Mouse (Mus musculus): ENCODE measurements at regions not wholly inside any gene's neighbourhood (a gene's known extent, or its start where the extent isn't known, plus 50 kb on each side); places are given as distances from the start of the nearest gene placed in this dataset.

DNA sequence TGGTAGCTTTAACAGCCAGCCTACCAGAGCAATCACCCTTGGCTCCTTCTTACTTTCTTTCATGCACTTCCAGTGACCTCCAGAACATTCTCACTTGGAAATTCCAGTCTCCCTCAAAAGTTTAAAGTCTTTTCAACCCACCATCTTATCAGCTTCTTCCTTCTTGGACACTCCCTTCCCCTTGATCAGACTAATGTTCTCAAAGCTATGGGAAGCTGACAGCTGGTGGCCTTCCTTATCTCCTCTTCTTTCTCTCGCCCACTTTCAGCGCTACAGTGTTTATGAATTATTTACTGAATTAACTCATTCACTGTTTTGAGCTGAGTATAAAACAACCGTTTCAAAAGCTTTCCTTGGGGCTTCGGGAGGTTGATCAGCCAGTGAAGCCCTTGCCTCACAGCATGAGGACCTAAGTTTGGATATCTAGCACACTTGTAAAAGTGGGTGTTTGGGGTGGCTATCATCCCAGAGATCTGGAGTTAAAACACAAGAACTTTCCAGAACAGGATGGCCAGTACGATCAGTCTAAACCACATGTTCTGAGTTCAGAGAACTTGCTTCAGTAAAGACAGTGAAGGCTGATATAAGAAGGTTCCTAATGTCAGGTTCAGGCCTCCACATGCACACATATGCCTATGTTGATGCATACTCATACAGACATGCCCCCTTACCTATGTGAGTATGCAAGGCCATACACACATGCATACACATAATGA is 59.7 kb upstream of the Ikzf2 start:
- Histone ChIP-seq H3K4me1 (replicated peaks) (peaks cover 14% of the 10 kb centered on the region), H3K27me3 (no peaks in the 10 kb centered on the region), H3K4me2 (peak overlapping the region; percentile 32), H3K9me3 (replicated peaks) (no peaks in the 10 kb centered on the region), H3K9ac (no peak overlapping the region), H3K36me3 (replicated peaks) (no peaks in the 10 kb centered on the region), H3K27ac (replicated peaks) (no peak overlapping the region), H3K4me3 (replicated peaks) (no peak overlapping the region)
- WGBS (ENCODE audit: insufficient replicate concordance): 25% methylated on average over 5 of the region's 5 CpGs
- ATAC-seq (ENCODE audit: insufficient read depth): peak; percentile 81

DNA sequence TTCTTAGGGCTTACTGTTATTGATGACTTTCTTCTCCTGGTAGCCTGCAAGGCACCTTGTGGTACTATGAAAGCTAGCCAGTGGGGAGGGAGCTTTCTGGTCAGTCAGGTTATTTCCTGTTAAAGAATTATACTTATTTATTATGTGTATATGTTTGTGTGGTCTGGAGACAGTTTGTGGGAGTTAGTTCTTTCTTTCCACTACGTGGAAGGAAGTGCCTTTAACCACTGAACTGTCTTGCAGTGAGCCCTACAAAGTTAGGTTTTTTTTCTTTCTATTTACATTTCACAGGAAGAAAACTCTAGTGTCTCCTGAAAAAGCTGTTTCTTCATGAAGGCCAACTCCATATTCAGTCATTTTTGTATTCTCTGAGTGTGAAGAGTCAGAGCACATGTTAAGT is 65.7 kb upstream of the Ikzf2 start:
- Histone ChIP-seq H3K9me3 (replicated peaks) (no peaks in the 10 kb centered on the region), H3K27ac (replicated peaks) (no peak overlapping the region), H3K9ac (no peak overlapping the region), H3K4me3 (replicated peaks) (no peak overlapping the region), H3K27me3 (no peaks in the 10 kb centered on the region), H3K36me3 (replicated peaks) (no peaks in the 10 kb centered on the region), H3K4me2 (no peak overlapping the region), H3K4me1 (replicated peaks) (no peaks in the 10 kb centered on the region)
- WGBS (ENCODE audit: insufficient replicate concordance): 11% methylated on average over 1 of the region's 1 CpGs
- ATAC-seq (ENCODE audit: insufficient read depth): no peak

DNA sequence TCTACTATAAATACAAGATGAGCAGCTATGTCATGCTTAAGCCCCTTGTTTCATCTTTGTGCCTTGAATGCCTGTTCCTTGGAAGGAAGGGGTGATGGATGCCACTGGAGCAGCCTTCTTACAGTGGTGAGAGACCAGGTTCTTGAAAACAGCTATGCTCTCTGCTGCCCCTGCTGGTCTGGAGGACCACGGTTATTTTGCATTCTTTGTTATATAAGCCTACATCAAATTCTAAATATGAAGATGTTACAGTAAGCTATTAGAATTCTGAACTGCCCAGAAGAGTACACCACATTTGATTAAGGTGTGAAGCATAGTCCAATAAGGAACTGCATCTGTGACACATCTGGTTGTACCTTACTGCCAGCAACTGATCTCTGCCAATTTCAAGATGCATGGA is 69.1 kb upstream of the Spag16 start:
- Histone ChIP-seq H3K4me3 (replicated peaks) (no peak overlapping the region), H3K4me1 (replicated peaks) (no peaks in the 10 kb centered on the region), H3K9me3 (replicated peaks) (no peaks in the 10 kb centered on the region), H3K27me3 (no peaks in the 10 kb centered on the region), H3K36me3 (replicated peaks) (no peaks in the 10 kb centered on the region), H3K27ac (replicated peaks) (no peak overlapping the region), H3K4me2 (no peak overlapping the region), H3K9ac (no peak overlapping the region)
- 73% methylated on average over 1 of the region's 1 CpGs for WGBS (ENCODE audit: insufficient replicate concordance)
- no peak for ATAC-seq (ENCODE audit: insufficient read depth)

DNA sequence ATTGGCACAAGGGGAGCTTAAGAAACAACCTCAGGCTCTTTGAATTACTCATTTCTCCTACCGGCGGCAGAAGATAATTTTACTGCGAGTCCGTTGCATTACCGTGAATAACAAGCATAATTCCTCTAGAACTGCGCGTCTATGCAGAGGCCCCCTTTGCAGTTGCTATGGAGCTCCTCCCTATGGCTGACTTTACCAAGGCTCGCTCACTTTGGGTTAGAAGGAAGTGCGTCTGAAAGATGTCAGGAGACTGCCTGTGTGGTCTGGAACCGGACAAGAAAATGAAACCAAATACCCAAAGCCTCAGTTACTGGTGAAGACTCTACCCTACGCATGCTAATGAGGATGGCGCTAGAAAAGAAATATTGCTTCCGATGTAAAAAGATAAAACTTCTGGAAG is 67.2 kb upstream of the Spag16 start:
- H3K9me3 ChIP-seq (replicated peaks): no peaks in the 10 kb centered on the region
- H3K9ac ChIP-seq: no peak overlapping the region
- peak overlapping the region; percentile 25 for H3K4me3 ChIP-seq (replicated peaks)
- no peaks in the 10 kb centered on the region for H3K36me3 ChIP-seq (replicated peaks)
- peak overlapping the region; percentile 44 for H3K4me2 ChIP-seq
- H3K27ac ChIP-seq (replicated peaks): no peak overlapping the region
- no peaks in the 10 kb centered on the region for H3K4me1 ChIP-seq (replicated peaks)
- H3K27me3 ChIP-seq: no peaks in the 10 kb centered on the region
- no peak for ATAC-seq (ENCODE audit: insufficient read depth)
- 34% methylated on average over 13 of the region's 13 CpGs for WGBS (ENCODE audit: insufficient replicate concordance)

DNA sequence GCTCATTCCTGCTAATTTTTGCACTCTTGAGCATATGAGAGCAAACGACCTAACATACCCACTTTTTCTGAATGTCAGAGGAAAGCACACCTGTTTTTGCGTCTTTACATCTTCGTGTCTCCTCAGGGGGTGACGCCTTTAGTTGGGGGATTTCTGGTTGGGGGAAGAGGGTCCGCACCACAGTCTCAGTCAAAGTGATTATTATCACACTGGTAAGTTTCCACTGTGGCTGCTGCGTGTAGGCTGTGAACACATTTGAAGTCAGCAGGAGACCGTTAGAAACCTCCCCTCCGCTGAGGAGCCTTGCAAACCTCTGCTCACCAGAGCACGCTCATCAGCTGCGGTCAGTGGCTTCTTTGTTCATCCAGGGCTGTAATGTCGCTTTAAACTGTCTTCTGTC is 58.1 kb upstream of the Spag16 start:
- H3K36me3 ChIP-seq (replicated peaks): no peaks in the 10 kb centered on the region
- H3K27me3 ChIP-seq: no peaks in the 10 kb centered on the region
- no peaks in the 10 kb centered on the region for H3K9me3 ChIP-seq (replicated peaks)
- WGBS (ENCODE audit: insufficient replicate concordance): 63% methylated on average over 11 of the region's 11 CpGs
- H3K27ac ChIP-seq (replicated peaks): no peak overlapping the region
- ATAC-seq (ENCODE audit: insufficient read depth): no peak
- H3K4me1 ChIP-seq (replicated peaks): no peaks in the 10 kb centered on the region
- no peak overlapping the region for H3K4me3 ChIP-seq (replicated peaks)
- H3K9ac ChIP-seq: no peak overlapping the region
- no peak overlapping the region for H3K4me2 ChIP-seq

DNA sequence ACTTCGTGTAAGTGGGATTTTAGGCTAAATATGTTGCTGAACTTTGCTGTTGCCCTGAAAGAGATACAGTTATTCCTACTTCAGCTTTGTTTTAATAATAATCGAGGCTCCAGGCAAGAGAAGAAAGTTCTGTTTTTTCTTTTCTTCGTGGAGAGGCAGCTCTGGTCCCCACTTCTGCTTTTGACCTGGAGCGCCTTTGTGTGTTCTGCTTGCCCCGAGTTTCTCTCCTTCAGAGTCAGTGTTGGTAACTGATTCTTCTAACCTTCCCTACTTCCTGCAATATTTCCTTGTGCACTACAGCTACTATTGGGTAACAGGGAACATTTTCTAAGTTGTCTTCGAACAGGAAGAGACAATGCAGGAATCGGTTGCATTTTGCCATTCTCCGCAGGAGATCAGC is 56.6 kb upstream of the Spag16 start:
- ATAC-seq (ENCODE audit: insufficient read depth): no peak
- H3K4me3 ChIP-seq (replicated peaks): no peak overlapping the region
- H3K27ac ChIP-seq (replicated peaks): no peak overlapping the region
- 29% methylated on average over 8 of the region's 8 CpGs for whole genome bisulfite sequencing (ENCODE audit: insufficient replicate concordance)
- H3K4me1 ChIP-seq (replicated peaks): no peaks in the 10 kb centered on the region
- H3K9me3 ChIP-seq (replicated peaks): no peaks in the 10 kb centered on the region
- no peak overlapping the region for H3K4me2 ChIP-seq
- no peaks in the 10 kb centered on the region for H3K27me3 ChIP-seq
- H3K36me3 ChIP-seq (replicated peaks): no peaks in the 10 kb centered on the region
- no peak overlapping the region for H3K9ac ChIP-seq

DNA sequence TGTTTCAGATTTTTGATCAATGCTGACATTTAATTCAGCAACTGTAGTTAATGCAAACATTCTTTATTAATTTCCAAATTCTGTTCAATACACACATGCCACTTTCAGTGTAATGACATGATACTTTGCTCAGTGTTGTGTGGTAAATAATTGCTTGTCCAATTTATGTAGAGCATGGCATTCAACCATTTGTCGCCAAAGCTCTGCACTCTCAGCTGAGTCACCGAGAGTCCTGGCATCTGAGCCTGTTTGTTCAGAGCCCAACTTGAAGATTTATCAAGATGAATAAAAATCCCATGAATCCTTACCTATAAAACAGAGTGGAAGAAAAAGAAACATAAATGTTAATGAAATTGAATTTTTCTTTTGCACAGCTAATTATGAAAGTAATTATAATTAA is 55.3 kb upstream of the Spag16 start:
- Histone ChIP-seq H3K36me3 (replicated peaks) (no peaks in the 10 kb centered on the region), H3K27ac (replicated peaks) (no peak overlapping the region), H3K4me3 (replicated peaks) (no peak overlapping the region), H3K9ac (no peak overlapping the region), H3K4me2 (no peak overlapping the region), H3K4me1 (replicated peaks) (no peaks in the 10 kb centered on the region), H3K27me3 (no peaks in the 10 kb centered on the region), H3K9me3 (replicated peaks) (no peaks in the 10 kb centered on the region)
- no peak for ATAC-seq (ENCODE audit: insufficient read depth)
- WGBS (ENCODE audit: insufficient replicate concordance): 75% methylated on average over 2 of the region's 2 CpGs

DNA sequence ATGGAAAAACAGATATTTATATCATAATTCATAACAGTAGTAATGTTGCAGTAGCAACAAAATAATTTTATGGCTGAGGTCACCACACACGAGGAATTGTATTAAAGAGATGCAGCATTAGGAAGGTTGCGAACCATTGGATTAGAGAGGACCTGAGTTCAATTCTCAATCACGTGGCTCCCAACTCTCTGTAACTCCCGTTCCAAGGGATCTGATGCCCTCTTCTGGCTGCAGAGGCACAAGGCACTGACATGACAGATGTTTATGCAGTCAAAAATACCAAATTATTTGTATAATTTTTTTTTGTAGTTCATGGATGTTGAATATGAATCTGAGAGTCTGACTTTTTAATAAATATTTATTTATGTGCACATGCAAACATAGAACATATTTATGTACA is 51.2 kb upstream of the Spag16 start:
- no peak overlapping the region for H3K27ac ChIP-seq (replicated peaks)
- no peaks in the 10 kb centered on the region for H3K27me3 ChIP-seq
- no peaks in the 10 kb centered on the region for H3K4me1 ChIP-seq (replicated peaks)
- WGBS (ENCODE audit: insufficient replicate concordance): 50% methylated on average over 4 of the region's 4 CpGs
- ATAC-seq (ENCODE audit: insufficient read depth): no peak
- H3K9ac ChIP-seq: no peak overlapping the region
- H3K4me3 ChIP-seq (replicated peaks): no peak overlapping the region
- H3K36me3 ChIP-seq (replicated peaks): no peaks in the 10 kb centered on the region
- no peaks in the 10 kb centered on the region for H3K9me3 ChIP-seq (replicated peaks)
- H3K4me2 ChIP-seq: no peak overlapping the region
